Mouse (Mus musculus) heart, postnatal 0 days (tissue): ENCODE data around the gene BC051665.

ENCODE experiments used
- CTCF ChIP-seq: IDR thresholded peaks from 2 replicates; pipeline ENCODE4 v1.5.1; 2016; ENCODE audit warnings: antibody characterized with exemption, control low read depth, low read depth
- EP300 ChIP-seq: IDR thresholded peaks from 2 replicates; pipeline ENCODE4 v1.6.1; 2016; ENCODE audit warnings: antibody characterized with exemption, low read depth

DNA sequence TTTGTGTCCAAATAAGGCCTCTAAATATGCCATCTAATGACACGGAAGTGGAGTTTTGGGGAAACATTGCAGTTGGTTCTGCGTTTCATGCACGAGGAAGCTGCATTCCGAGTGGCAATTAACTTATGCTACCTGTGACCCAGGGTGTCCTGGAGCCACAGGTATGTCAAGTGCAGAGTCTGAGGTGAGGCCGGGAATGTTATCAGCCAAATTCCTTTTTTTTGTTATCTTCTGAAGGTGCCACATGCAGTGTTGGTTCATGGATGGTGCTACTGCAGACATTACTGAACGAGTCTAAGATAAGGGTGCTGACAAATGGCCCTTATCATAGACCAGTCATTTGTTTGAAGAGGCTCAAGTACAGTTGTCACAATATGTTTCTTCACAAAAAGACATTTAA lies 26.6 kb upstream of the BC051665 start:
- TF ChIP-seq CTCF (no peak), EP300 (no peak)
